Mouse (Mus musculus): ENCODE results near the gene Ankrd12. TPM values are rescaled to one million over a fixed set of nuclear protein-coding genes. Genes with fewer than 3 reads are reported as not detected.
"Not testable (repeated sequence)": the region's sequence is repeated elsewhere in the genome, so short reads cannot be mapped to it uniquely, and the experiment has no call there.

Ankrd12 gene
- total and polyA plus RNA-seq, 3 experiments = 9.6 to 13.3 TPM; not detected in 1

GRCm38 (mm10) chr17:66075827-66076173 is 1.1 kb downstream of the Ankrd12 start (continued):
- no peak for TF ChIP-seq ZMIZ1 (IDR thresholded peaks at IDR 0.05; ENCODE audit: low read depth, low read length)

- Histone ChIP-seq H3K27ac (ENCODE audit: control insufficient read depth, low read depth, low read length) (no peak overlapping the region), H3K9ac (ENCODE audit: control insufficient read depth, low read depth, low read length, poor library complexity, severe bottlenecking) (no peak overlapping the region), H3K9me3 (replicated peaks; ENCODE audit: insufficient read depth, low read length) (no peaks in the 10 kb centered on the region), H3K36me3 (ENCODE audit: control insufficient read depth in 1 of 2, insufficient read depth in 2 of 2, low read length in 2 of 2) (peaks cover 2 to 35% of the 10 kb centered on the region in 2 experiments; a peak in 3 of 4 replicates), H3K79me2 (ENCODE audit: control insufficient read depth, insufficient read depth, low read length, poor library complexity) (peaks cover 48% of the 10 kb centered on the region), H3K27me3 (ENCODE audit: control insufficient read depth in 1 of 2, insufficient read depth in 2 of 2, low read length in 2 of 2) (no peaks in the 10 kb centered on the region), H3K4me1 (ENCODE audit: control insufficient read depth in 1 of 2, insufficient read depth in 2 of 2, low read length in 2 of 2) (peaks cover 14 to 31% of the 10 kb centered on the region in 2 experiments), H3K4me3 (ENCODE audit: control insufficient read depth in 1 of 2, insufficient read depth in 1 of 2, low read depth in 2 of 2, low read length in 2 of 2) (no peak overlapping the region)
- DNase-seq (ENCODE audit: low read depth, low spot score) = no peak
- TF ChIP-seq ZNF384 (IDR thresholded peaks at IDR 0.05; ENCODE audit: low read depth, low read length) = no peak
- TF ChIP-seq MXI1 (IDR thresholded peaks at IDR 0.05; ENCODE audit: low read depth, low read length) = no peak; the same call in 1 of the 2 replicates
These were observed 2.9 kb downstream of the Ankrd12 start for GRCm38 (mm10) chr17:66073971-66074370.

- not testable (repeated sequence) for H3K27me3 ChIP-seq (ENCODE audit: control insufficient read depth in 1 of 2, insufficient read depth in 2 of 2, low read length in 2 of 2); H3K9ac ChIP-seq (ENCODE audit: control insufficient read depth, low read depth, low read length, poor library complexity, severe bottlenecking); H3K4me3 ChIP-seq (ENCODE audit: control insufficient read depth in 1 of 2, insufficient read depth in 1 of 2, low read depth in 2 of 2, low read length in 2 of 2); DNase-seq (ENCODE audit: low read depth, low spot score); H3K27ac ChIP-seq (ENCODE audit: control insufficient read depth, low read depth, low read length); H3K9me3 ChIP-seq (replicated peaks; ENCODE audit: insufficient read depth, low read length)
- Histone ChIP-seq H3K79me2 (ENCODE audit: control insufficient read depth, insufficient read depth, low read length, poor library complexity) (peaks cover 39% of the 10 kb centered on the region), H3K36me3 (ENCODE audit: control insufficient read depth in 1 of 2, insufficient read depth in 2 of 2, low read length in 2 of 2) (peaks cover 0 to 15% of the 10 kb centered on the region in 2 experiments; a peak in 2 of 4 replicates), H3K4me1 (ENCODE audit: control insufficient read depth in 1 of 2, insufficient read depth in 2 of 2, low read length in 2 of 2) (peaks cover 7 to 21% of the 10 kb centered on the region in 2 experiments; a peak in 3 of 4 replicates)
These were observed 7.9 kb downstream of the Ankrd12 start for GRCm38 (mm10) chr17:66069036-66069435.

DNA sequence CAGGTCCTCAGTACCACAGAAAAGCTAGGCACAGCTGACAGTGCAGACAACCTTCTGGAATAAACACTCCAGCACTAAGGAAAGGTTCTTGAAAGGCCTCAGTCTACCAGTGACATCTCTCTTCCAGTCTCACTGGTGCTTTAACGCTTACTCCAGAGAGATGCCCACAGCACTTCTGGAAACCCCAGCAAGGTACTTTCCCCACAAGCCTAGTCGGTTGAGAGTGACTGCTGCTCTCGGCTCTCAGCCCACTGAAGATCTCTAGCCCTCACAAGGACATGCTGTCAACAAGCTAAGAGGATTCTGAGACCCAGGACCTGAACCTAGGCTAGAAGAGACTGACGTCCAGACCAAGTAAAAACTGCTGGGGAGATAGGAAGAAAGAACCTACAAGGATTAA is 11.8 kb downstream of the Ankrd12 start:
- H3K27ac ChIP-seq (ENCODE audit: control insufficient read depth, low read depth, low read length) = no peak overlapping the region
- no peak for DNase-seq (ENCODE audit: low read depth, low spot score)
- TF ChIP-seq ZNF384 (IDR thresholded peaks at IDR 0.05; ENCODE audit: low read depth, low read length) (no peak), POLR2A (IDR thresholded peaks at IDR 0.05; ENCODE audit: control insufficient read depth in 1 of 2, insufficient read depth in 1 of 2, low read depth in 1 of 2, low read length in 2 of 2, poor library complexity in 1 of 2) (no peak), NELFE (IDR thresholded peaks at IDR 0.05; ENCODE audit: low read depth, low read length) (no peak), USF1 (IDR thresholded peaks at IDR 0.05; ENCODE audit: low read depth, low read length) (no peak), ZC3H11A (IDR thresholded peaks at IDR 0.05; ENCODE audit: low read depth, low read length) (no peak), ELF1 (IDR thresholded peaks at IDR 0.05; ENCODE audit: low read depth, low read length) (no peak), MAZ (IDR thresholded peaks at IDR 0.05; ENCODE audit: low read depth, low read length) (no peak), UBTF (IDR thresholded peaks at IDR 0.05; ENCODE audit: borderline replicate concordance, insufficient read depth, low read depth, low read length) (no peak), TCF12 (IDR thresholded peaks at IDR 0.05; ENCODE audit: low read depth, low read length) (no peak), ZMIZ1 (IDR thresholded peaks at IDR 0.05; ENCODE audit: low read depth, low read length) (no peak), POLR2AphosphoS5 (IDR thresholded peaks at IDR 0.05; ENCODE audit: borderline replicate concordance, low read depth, low read length) (no peak), JUND (IDR thresholded peaks at IDR 0.05; ENCODE audit: low read depth, low read length) (no peak), TBP (IDR thresholded peaks at IDR 0.05; ENCODE audit: low read depth, low read length) (no peak), POLR2AphosphoS2 (IDR thresholded peaks at IDR 0.05; ENCODE audit: low read length) (no peak), EP300 (IDR thresholded peaks at IDR 0.05; ENCODE audit: low read depth in 1 of 2, low read length in 2 of 2) (no peak), USF2 (IDR thresholded peaks at IDR 0.05; ENCODE audit: borderline replicate concordance in 1 of 2, insufficient read depth in 1 of 2, low read depth in 1 of 2, low read length in 2 of 2) (no peak), ZKSCAN1 (IDR thresholded peaks at IDR 0.05; ENCODE audit: low read depth, low read length) (no peak), NRF1 (IDR thresholded peaks at IDR 0.05; ENCODE audit: insufficient read depth, low read depth, low read length, poor library complexity, severe bottlenecking) (no peak)
- peaks cover 26% of the 10 kb centered on the region for H3K79me2 ChIP-seq (ENCODE audit: control insufficient read depth, insufficient read depth, low read length, poor library complexity)
- H3K4me3 ChIP-seq (ENCODE audit: control insufficient read depth in 1 of 2, insufficient read depth in 1 of 2, low read depth in 2 of 2, low read length in 2 of 2) = no peak overlapping the region
- no peaks in the 10 kb centered on the region for H3K9me3 ChIP-seq (replicated peaks; ENCODE audit: insufficient read depth, low read length)
- no peaks in the 10 kb centered on the region for H3K4me1 ChIP-seq (ENCODE audit: control insufficient read depth in 1 of 2, insufficient read depth in 2 of 2, low read length in 2 of 2)
- no peaks in the 10 kb centered on the region for H3K27me3 ChIP-seq (ENCODE audit: control insufficient read depth in 1 of 2, insufficient read depth in 2 of 2, low read length in 2 of 2)
- H3K9ac ChIP-seq (ENCODE audit: control insufficient read depth, low read depth, low read length, poor library complexity, severe bottlenecking) = no peak overlapping the region
- no peaks in the 10 kb centered on the region for H3K36me3 ChIP-seq (ENCODE audit: control insufficient read depth in 1 of 2, insufficient read depth in 2 of 2, low read length in 2 of 2)
